Mouse (Mus musculus) CH12.LX (cell line): ENCODE measurements around the gene Tshz2. TPM values are rescaled to one million over a fixed set of nuclear protein-coding genes. Genes with fewer than 3 reads are reported as not detected.

Experiments used
- DNase-seq: peaks from one replicate; pipeline ENCODE4 v3.0.0-alpha.2; 2013; ENCODE audit errors: extremely low read depth
- H3K27ac ChIP-seq: 2 replicates; pipeline ENCODE4 v1.5.1; 2012; ENCODE audit warnings: low read depth, mild to moderate bottlenecking, control low read depth, moderate library complexity; ENCODE audit not compliant: insufficient read depth
- H3K27me3 ChIP-seq: replicated peaks from 2 replicates; pipeline ENCODE3; 2012; ENCODE audit warnings: inconsistent platforms
- H3K36me3 ChIP-seq, 2 experiments: replicated peaks in 1 of 2; 2 replicates each; pipeline versions ENCODE3 to v1.6.1; 2012; ENCODE audit warnings: inconsistent platforms in 1 of 2, low read length in 1 of 2, mild to moderate bottlenecking in 1 of 2, mixed read lengths in 1 of 2, moderate library complexity in 1 of 2; ENCODE audit not compliant: control insufficient read depth in 1 of 2, insufficient read depth in 1 of 2
- H3K4me1 ChIP-seq, 2 experiments: 2 replicates each; pipeline ENCODE4 v1.6.1; 2012; ENCODE audit warnings: inconsistent platforms in 1 of 2, moderate library complexity in 1 of 2; ENCODE audit not compliant: insufficient read depth in 2 of 2, control insufficient read depth in 1 of 2
- H3K4me2 ChIP-seq: 2 replicates; pipeline ENCODE4 v1.6.1; 2012; ENCODE audit warnings: low read depth, mild to moderate bottlenecking, control low read depth; ENCODE audit not compliant: poor library complexity, insufficient read depth, severe bottlenecking
- H3K4me3 ChIP-seq, 3 experiments: fragments of 150-350 bp in 1 of 3; sonication (generic) in 1 of 3; replicated peaks in 1 of 3; 2 replicates each; pipeline versions ENCODE3 to v1.5.1; 2011 to 2012; ENCODE audit warnings: low read depth in 2 of 3, low read length in 2 of 3, mild to moderate bottlenecking in 2 of 3, moderate library complexity in 2 of 3, control low read depth in 1 of 3, improper control_type of control experiment in 1 of 3, inconsistent platforms in 1 of 3, mixed read lengths in 1 of 3; ENCODE audit not compliant: poor library complexity in 1 of 3
- H3K79me2 ChIP-seq: replicated peaks from 2 replicates; pipeline ENCODE4 v1.6.1; 2012; ENCODE audit warnings: mild to moderate bottlenecking, moderate library complexity; ENCODE audit not compliant: control insufficient read depth, poor library complexity, insufficient read depth, severe bottlenecking; ENCODE audit errors: extremely low read depth
- H3K9ac ChIP-seq: 2 replicates; pipeline ENCODE4 v1.6.1; 2012; ENCODE audit warnings: low read depth, mild to moderate bottlenecking, control low read depth, moderate library complexity; ENCODE audit not compliant: insufficient read depth
- H3K9me3 ChIP-seq: replicated peaks from 2 replicates; pipeline ENCODE3; 2012; ENCODE audit warnings: low read length, inconsistent platforms, mixed read lengths
- CHD1 ChIP-seq: IDR thresholded peaks from 2 replicates; pipeline ENCODE4 v1.6.1; 2012; ENCODE audit warnings: low read depth, low read length, improper control_type of control experiment, inconsistent platforms
- CHD2 ChIP-seq: IDR thresholded peaks from 2 replicates; pipeline ENCODE4 v1.6.1; 2011; ENCODE audit warnings: low read length, improper control_type of control experiment
- HCFC1 ChIP-seq: IDR thresholded peaks from 2 replicates; pipeline ENCODE4 v1.6.1; 2012; ENCODE audit warnings: low read depth, mild to moderate bottlenecking, inconsistent platforms, low read length, improper control_type of control experiment
- JUND ChIP-seq: conservative IDR thresholded peaks from 2 replicates; pipeline ENCODE4 v1.6.1; 2011; ENCODE audit warnings: low read depth, low read length, improper control_type of control experiment
- MEF2A ChIP-seq: IDR thresholded peaks from 2 replicates; pipeline ENCODE4 v1.6.1; 2014; ENCODE audit warnings: low read depth, mild to moderate bottlenecking, inconsistent platforms, low read length, improper control_type of control experiment, borderline replicate concordance
- RAD21 ChIP-seq: IDR thresholded peaks from 2 replicates; pipeline ENCODE4 v1.6.1; 2011; ENCODE audit warnings: low read depth, mild to moderate bottlenecking, low read length, improper control_type of control experiment, moderate library complexity
- RCOR1 ChIP-seq: conservative IDR thresholded peaks from 2 replicates; pipeline ENCODE4 v1.6.1; 2012; ENCODE audit warnings: low read depth, mild to moderate bottlenecking, inconsistent platforms, low read length, improper control_type of control experiment
- SIN3A ChIP-seq: IDR thresholded peaks from 2 replicates; pipeline ENCODE4 v1.6.1; 2012; ENCODE audit warnings: low read length, improper control_type of control experiment, inconsistent platforms
- TBP ChIP-seq: conservative IDR thresholded peaks from 2 replicates; pipeline ENCODE4 v1.6.1; 2011; ENCODE audit warnings: low read depth, low read length, improper control_type of control experiment
- TCF12 ChIP-seq: IDR thresholded peaks from 2 replicates; pipeline ENCODE4 v1.6.1; 2014; ENCODE audit warnings: low read depth, mild to moderate bottlenecking, inconsistent platforms, low read length, improper control_type of control experiment
- USF2 ChIP-seq: conservative IDR thresholded peaks from 2 replicates; pipeline ENCODE4 v1.6.1; 2011; ENCODE audit warnings: low read depth, low read length, improper control_type of control experiment
- dilution Hi-C: fragments of 300-500 bp; cut with MboI; formaldehyde crosslinking; loops from 2 replicates; pipeline ENCODE4 v1.14.3; 2020; ENCODE audit warnings: low sequenced_read_pairs; ENCODE audit not compliant: extremely low pct_unique_long_range_greater_than_20kb, extremely low pct_ligation_motif_present
- in situ Hi-C: fragments of 300-500 bp; cut with MboI; formaldehyde crosslinking; loops from 3 replicates; pipeline ENCODE4 v1.14.3; 2019; ENCODE audit warnings: low sequenced_read_pairs, low pct_ligation_motif_present, low pct_unique_long_range_greater_than_20kb, mixed read lengths
- polyA plus RNA-seq: library from polyadenylated mRNA; unstranded; fragments of >175 nt; gene quantifications from 2 replicates; pipeline ENCODE4 v1.2.1, GENCODE M21; 2012; ENCODE audit warnings: low read depth; ENCODE audit not compliant: insufficient read length
- total RNA-seq, 2 experiments: library from RNA; depleted of rRNA; stranded (reverse); fragments of 300-350 nt in 1 of 2; fragments of >200 nt in 1 of 2; gene quantifications; 2 replicates each; pipeline ENCODE4 v1.2.3; 2012 to 2014

Tshz2 gene
- total and polyA plus RNA-seq, 3 experiments: not detected

DNA sequence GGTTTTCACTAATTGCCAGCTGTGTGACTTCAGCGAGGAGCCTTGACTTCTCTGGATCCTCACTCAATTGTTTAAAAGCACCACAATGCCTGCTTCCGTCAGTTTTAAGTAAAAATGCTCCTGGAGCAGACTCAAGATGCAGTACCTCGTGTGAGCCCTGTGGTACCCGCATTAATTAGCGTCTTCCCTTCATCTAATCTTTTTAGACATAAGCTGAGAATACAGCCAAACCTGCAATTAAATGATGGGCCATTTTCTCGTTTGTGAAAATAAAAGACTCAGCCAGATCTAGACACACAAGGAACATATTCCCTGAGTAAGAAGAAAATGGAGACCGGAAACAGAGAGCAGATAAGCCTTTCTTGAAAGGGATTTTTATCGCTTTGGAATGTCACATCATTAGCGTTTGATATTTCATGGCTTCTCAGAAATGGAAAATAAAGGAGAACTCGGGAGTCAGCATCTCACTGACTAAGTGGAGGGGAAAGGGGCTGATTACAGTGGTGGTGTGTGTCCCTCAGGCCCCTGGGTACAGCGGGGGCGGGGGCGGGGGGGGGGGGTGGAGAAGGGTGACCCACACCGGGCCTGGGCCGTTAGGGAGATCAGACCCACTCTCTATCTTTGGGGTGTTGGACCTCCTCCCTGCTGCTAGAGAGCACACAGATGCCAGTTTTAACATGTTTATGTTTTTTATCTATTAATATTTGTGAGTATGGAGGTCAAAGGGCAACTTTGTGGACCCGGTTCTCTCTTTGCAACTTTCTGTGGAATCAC is 364.6 kb downstream of the Tshz2 start:
- TF ChIP-seq SIN3A (no peak), TCF12 (no peak)
- no peaks in the 10 kb centered on the region for H3K79me2 ChIP-seq
- H3K27ac ChIP-seq: no peak overlapping the region
- H3K9ac ChIP-seq: no peak overlapping the region
- no peaks in the 10 kb centered on the region for H3K36me3 ChIP-seq
- dilution Hi-C loops: no loop called here
- no peak for DNase-seq
- no peaks in the 10 kb centered on the region for H3K27me3 ChIP-seq
- H3K4me3 ChIP-seq: no peak overlapping the region
- peaks cover 83% of the 10 kb centered on the region for H3K9me3 ChIP-seq
- H3K4me1 ChIP-seq: no peaks in the 10 kb centered on the region
- H3K4me2 ChIP-seq: no peak overlapping the region
- in situ Hi-C loops: no loop called here

DNA sequence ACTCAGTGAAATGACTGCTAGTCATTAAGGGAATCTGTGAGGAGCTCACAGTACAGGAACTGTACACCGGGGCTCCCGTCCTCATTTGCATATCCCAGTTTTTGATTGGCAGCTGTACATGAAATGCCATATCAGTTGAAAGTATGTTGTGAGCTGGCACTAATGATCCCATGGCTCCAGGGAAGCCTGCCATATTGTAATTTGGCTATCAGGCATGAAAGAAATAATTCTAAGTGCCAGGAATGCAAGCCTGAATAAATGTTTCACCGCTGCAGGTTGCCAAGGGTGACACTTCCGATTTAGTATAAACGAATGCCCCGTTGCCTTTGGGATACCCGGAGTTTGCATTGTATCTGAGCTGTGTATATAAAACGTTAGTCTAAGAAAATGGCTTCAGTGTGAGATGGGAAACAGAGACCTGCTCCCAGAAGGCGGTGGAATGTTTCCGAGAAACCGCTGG is 366.1 kb downstream of the Tshz2 start:
- no peak overlapping the region for H3K4me3 ChIP-seq
- no peaks in the 10 kb centered on the region for H3K36me3 ChIP-seq
- no peaks in the 10 kb centered on the region for H3K27me3 ChIP-seq
- no peak overlapping the region for H3K4me2 ChIP-seq
- no peak for DNase-seq
- dilution Hi-C loops (no loop called here), in situ Hi-C loops (no loop called here)
- peaks cover 85% of the 10 kb centered on the region for H3K9me3 ChIP-seq
- H3K9ac ChIP-seq: no peak overlapping the region
- no peaks in the 10 kb centered on the region for H3K79me2 ChIP-seq
- TF ChIP-seq USF2 (no peak), RCOR1 (no peak), CHD2 (no peak), JUND (no peak), HCFC1 (no peak), MEF2A (no peak), CHD1 (no peak), TBP (no peak), RAD21 (no peak)
- H3K4me1 ChIP-seq: no peaks in the 10 kb centered on the region
- H3K27ac ChIP-seq: no peak overlapping the region
